Mouse (Mus musculus) bone marrow, adult 2 months (tissue): Measurements from ENCODE around the gene Agbl1.

Source experiments
- CTCF ChIP-seq: fragments of 200-500 bp; IDR thresholded peaks from 2 replicates; pipeline ENCODE4 v1.5.1; 2011; ENCODE audit warnings: low read length, control low read depth; ENCODE audit not compliant: control insufficient read depth, insufficient read depth
- POLR2A ChIP-seq: fragments of 200-500 bp; IDR thresholded peaks from 2 replicates; pipeline ENCODE4 v1.6.1; 2011; ENCODE audit warnings: low read depth, mild to moderate bottlenecking, control low read depth, low read length, borderline replicate concordance; ENCODE audit not compliant: control insufficient read depth

GRCm38 (mm10) chr7:76416084-76416597 is 186.5 kb downstream of the Agbl1 start:
- TF ChIP-seq CTCF = no peak
- TF ChIP-seq POLR2A = no peak
